Mouse (Mus musculus) hindbrain, embryonic 15.5 days (tissue): ENCODE measurements around the gene Npc1l1. TPM values are rescaled to one million over a fixed set of nuclear protein-coding genes. Genes with fewer than 3 reads are reported as not detected.
A peak's percentile ranks its signal among the peaks of the same experiment; 100 is the strongest.
"Not testable (repeated sequence)": the region's sequence is repeated elsewhere in the genome, so short reads cannot be mapped to it uniquely, and the experiment has no call there.

Experiments used
- ATAC-seq: fragments of 200-750 bp; cut with Nextera tagmentation; 2 replicates; pipeline ENCODE4 v1.8.0; 2017; ENCODE audit warnings: low read depth, moderate number of reproducible peaks, moderate TSS enrichment; ENCODE audit not compliant: low FRiP score
- H3K27ac ChIP-seq: fragments of 300-500 bp; sonication (generic); replicated peaks from 2 replicates; pipeline ENCODE4 v1.5.1; 2015; ENCODE audit warnings: mild to moderate bottlenecking, inconsistent platforms
- H3K27me3 ChIP-seq: fragments of 300-500 bp; sonication (generic); 2 replicates; pipeline ENCODE4 v1.6.1; 2015; ENCODE audit warnings: control low read depth, inconsistent platforms
- H3K36me3 ChIP-seq: fragments of 300-500 bp; sonication (generic); 2 replicates; pipeline ENCODE4 v1.6.1; 2015; ENCODE audit warnings: control low read depth, inconsistent platforms
- H3K4me1 ChIP-seq: fragments of 300-500 bp; sonication (generic); replicated peaks from 2 replicates; pipeline ENCODE4 v1.6.1; 2015; ENCODE audit warnings: control low read depth, inconsistent platforms
- H3K4me2 ChIP-seq: fragments of 300-500 bp; sonication (generic); 2 replicates; pipeline ENCODE4 v1.6.1; 2015; ENCODE audit warnings: moderate library complexity, mild to moderate bottlenecking, inconsistent platforms
- H3K4me3 ChIP-seq: fragments of 300-500 bp; sonication (generic); 2 replicates; pipeline ENCODE4 v1.5.1; 2015; ENCODE audit warnings: mild to moderate bottlenecking, inconsistent platforms
- H3K9ac ChIP-seq: fragments of 300-500 bp; sonication (generic); 2 replicates; pipeline ENCODE4 v1.6.1; 2015; ENCODE audit warnings: inconsistent platforms
- H3K9me3 ChIP-seq: fragments of 300-500 bp; sonication (generic); 2 replicates; pipeline ENCODE4 v1.6.1; 2016; ENCODE audit warnings: control low read depth, inconsistent platforms
- WGBS: fragments of 180-500 bp; shearing (Covaris S2); methylation state at CpG from one replicate; pipeline ENCODE4 v1.1.7; 2015; 5-methylcytosine and 5-hydroxymethylcytosine counted together
- polyA plus RNA-seq: library from polyadenylated mRNA; unstranded; fragments of >200 nt; fragmentation: Nextera tagmentation; extraction: Ambion mirVana; gene quantifications from 2 replicates; pipeline ENCODE4 v1.2.1, GENCODE M21; 2015

Npc1l1 gene
- polyA plus RNA-seq, result 0.07 and 0.08 TPM in 2 replicates

- ATAC-seq, result no peak
- Histone ChIP-seq H3K9me3 (peaks cover 2% of the 10 kb centered on the region; the same call in 1 of the 2 replicates), H3K27me3 (no peaks in the 10 kb centered on the region), H3K4me1 (no peaks in the 10 kb centered on the region), H3K4me2 (no peak within 1 kb of the TSS), H3K36me3 (no peaks in the 10 kb centered on the region), H3K4me3 (no peak within 1 kb of the TSS), H3K9ac (no peak within 1 kb of the TSS), H3K27ac (no peak within 1 kb of the TSS)
- 82% methylated on average over 7 of the region's 7 CpGs for WGBS
These were observed at the start of gene Npc1l1 for GRCm38 (mm10) chr11:6230012-6230411. Npc1l1 (minus strand) TSS chr11:6230143.

GRCm38 (mm10) chr11:6276466-6276865 lies 46.5 kb upstream of the Npc1l1 start:
- peaks cover 2% of the 10 kb centered on the region for H3K36me3 ChIP-seq
- H3K9me3 ChIP-seq, result no peaks in the 10 kb centered on the region
- 87% methylated on average over 3 of the region's 3 CpGs for WGBS
- peaks cover 30% of the 10 kb centered on the region for H3K4me1 ChIP-seq
- no peak overlapping the region for H3K4me3 ChIP-seq
- no peak overlapping the region for H3K9ac ChIP-seq
- no peaks in the 10 kb centered on the region for H3K27me3 ChIP-seq
- ATAC-seq, result no peak
- H3K27ac ChIP-seq, result no peak overlapping the region
- no peak overlapping the region for H3K4me2 ChIP-seq

- peak overlapping the region; percentile 85 for H3K27ac ChIP-seq
- H3K4me2 ChIP-seq, result peak overlapping the region; percentile 87
- peaks cover 14% of the 10 kb centered on the region for H3K36me3 ChIP-seq
- no peak; the same call in 1 of the 2 replicates for ATAC-seq
- 22% methylated on average over 7 of the region's 7 CpGs for WGBS
- H3K4me1 ChIP-seq, result peaks cover 30% of the 10 kb centered on the region
- H3K27me3 ChIP-seq, result no peaks in the 10 kb centered on the region
- H3K9me3 ChIP-seq, result no peaks in the 10 kb centered on the region
- H3K9ac ChIP-seq, result peak overlapping the region; percentile 96
- H3K4me3 ChIP-seq, result peak overlapping the region; percentile 96
These were observed 45.1 kb upstream of the Npc1l1 start for GRCm38 (mm10) chr11:6275094-6275484.

GRCm38 (mm10) chr11:6274387-6275093 lies 44.6 kb upstream of the Npc1l1 start, which contains the start of gene Tmed4:
Tmed4 (minus strand) TSS chr11:6274870.
- Histone ChIP-seq H3K27me3 (no peaks in the 10 kb centered on the region), H3K9ac (peak within 1 kb of the TSS; percentile 96), H3K4me2 (peak within 1 kb of the TSS; percentile 87), H3K4me3 (peak within 1 kb of the TSS; percentile 96), H3K36me3 (peaks cover 14% of the 10 kb centered on the region), H3K4me1 (peaks cover 30% of the 10 kb centered on the region), H3K27ac (peak within 1 kb of the TSS; percentile 85), H3K9me3 (no peaks in the 10 kb centered on the region)
- peak; percentile 98 for ATAC-seq
- WGBS, result 0% methylated on average over 39 of the region's 39 CpGs

- peaks cover 14% of the 10 kb centered on the region for H3K36me3 ChIP-seq
- no peak overlapping the region for H3K27ac ChIP-seq
- no peak for ATAC-seq
- H3K4me2 ChIP-seq, result peak overlapping the region; percentile 87
- peak overlapping the region; percentile 96 for H3K9ac ChIP-seq
- H3K9me3 ChIP-seq, result no peaks in the 10 kb centered on the region
- peaks cover 32% of the 10 kb centered on the region for H3K4me1 ChIP-seq
- H3K27me3 ChIP-seq, result no peaks in the 10 kb centered on the region
- WGBS, result 55% methylated on average over 11 of the region's 11 CpGs
- H3K4me3 ChIP-seq, result peak overlapping the region; percentile 96
These were observed 43.7 kb upstream of the Npc1l1 start for GRCm38 (mm10) chr11:6273607-6274006.

GRCm38 (mm10) chr11:6267320-6268254 lies 37.6 kb upstream of the Npc1l1 start, which contains the start of gene Ddx56:
Ddx56 (minus strand) TSS chr11:6267772.
- peaks cover 47% of the 10 kb centered on the region for H3K36me3 ChIP-seq
- H3K4me1 ChIP-seq, result peaks cover 28% of the 10 kb centered on the region
- 2% methylated on average over 50 of the region's 50 CpGs for WGBS
- peak; percentile 97 for ATAC-seq
- peak within 1 kb of the TSS; percentile 91 for H3K9ac ChIP-seq
- H3K9me3 ChIP-seq, result no peaks in the 10 kb centered on the region
- H3K4me3 ChIP-seq, result peak within 1 kb of the TSS; percentile 97
- H3K27me3 ChIP-seq, result no peaks in the 10 kb centered on the region
- H3K4me2 ChIP-seq, result peak within 1 kb of the TSS; percentile 89
- peak within 1 kb of the TSS; percentile 95 for H3K27ac ChIP-seq

- H3K4me3 ChIP-seq, result peak overlapping the region; percentile 97
- WGBS, result 69% methylated on average over 9 of the region's 9 CpGs
- peaks cover 20% of the 10 kb centered on the region for H3K4me1 ChIP-seq
- H3K27ac ChIP-seq, result no peak overlapping the region
- peak overlapping the region; percentile 91 for H3K9ac ChIP-seq
- H3K4me2 ChIP-seq, result peak overlapping the region; percentile 89
- ATAC-seq, result no peak
- peaks cover 53% of the 10 kb centered on the region for H3K36me3 ChIP-seq
- no peaks in the 10 kb centered on the region for H3K9me3 ChIP-seq
- no peaks in the 10 kb centered on the region for H3K27me3 ChIP-seq
These were observed 36.7 kb upstream of the Npc1l1 start for GRCm38 (mm10) chr11:6266621-6267020.

- Histone ChIP-seq H3K9me3 (no peaks in the 10 kb centered on the region), H3K36me3 (peaks cover 78% of the 10 kb centered on the region), H3K4me2 (no peak overlapping the region), H3K4me1 (peaks cover 9% of the 10 kb centered on the region), H3K4me3 (no peak overlapping the region), H3K27me3 (no peaks in the 10 kb centered on the region), H3K27ac (no peak overlapping the region), H3K9ac (no peak overlapping the region)
- WGBS, result 78% methylated on average over 10 of the region's 10 CpGs
- ATAC-seq, result peak; percentile 69; the same call in 1 of the 2 replicates
These were observed 31.6 kb upstream of the Npc1l1 start for GRCm38 (mm10) chr11:6261434-6262082.

GRCm38 (mm10) chr11:6259413-6259812 lies 29.5 kb upstream of the Npc1l1 start:
- no peak overlapping the region for H3K4me2 ChIP-seq
- H3K9me3 ChIP-seq, result no peaks in the 10 kb centered on the region
- no peak overlapping the region for H3K9ac ChIP-seq
- WGBS, result 94% methylated on average over 7 of the region's 7 CpGs
- no peaks in the 10 kb centered on the region for H3K27me3 ChIP-seq
- ATAC-seq, result no peak
- no peaks in the 10 kb centered on the region for H3K4me1 ChIP-seq
- no peak overlapping the region for H3K27ac ChIP-seq
- no peak overlapping the region for H3K4me3 ChIP-seq
- peaks cover 63% of the 10 kb centered on the region for H3K36me3 ChIP-seq

GRCm38 (mm10) chr11:6256490-6257072 lies 26.6 kb upstream of the Npc1l1 start:
- Histone ChIP-seq H3K36me3 (peaks cover 39% of the 10 kb centered on the region), H3K27me3 (no peaks in the 10 kb centered on the region), H3K9me3 (no peaks in the 10 kb centered on the region), H3K4me3 (no peak overlapping the region), H3K9ac (no peak overlapping the region), H3K27ac (no peak overlapping the region), H3K4me1 (no peaks in the 10 kb centered on the region), H3K4me2 (no peak overlapping the region)
- WGBS, result 71% methylated on average over 6 of the region's 6 CpGs
- peak; percentile 52; the same call in 1 of the 2 replicates for ATAC-seq

- not testable (repeated sequence) for H3K9ac ChIP-seq, H3K4me2 ChIP-seq, H3K4me1 ChIP-seq, ATAC-seq, H3K27ac ChIP-seq, H3K4me3 ChIP-seq, H3K9me3 ChIP-seq, H3K27me3 ChIP-seq
- 96% methylated on average over 2 of the region's 2 CpGs for WGBS
- H3K36me3 ChIP-seq, result peaks cover 19% of the 10 kb centered on the region
These were observed 24.7 kb upstream of the Npc1l1 start for GRCm38 (mm10) chr11:6254602-6255001.
